10 mouse cellular contexts compared by ENCODE assay signal in the genomic region with DNA sequence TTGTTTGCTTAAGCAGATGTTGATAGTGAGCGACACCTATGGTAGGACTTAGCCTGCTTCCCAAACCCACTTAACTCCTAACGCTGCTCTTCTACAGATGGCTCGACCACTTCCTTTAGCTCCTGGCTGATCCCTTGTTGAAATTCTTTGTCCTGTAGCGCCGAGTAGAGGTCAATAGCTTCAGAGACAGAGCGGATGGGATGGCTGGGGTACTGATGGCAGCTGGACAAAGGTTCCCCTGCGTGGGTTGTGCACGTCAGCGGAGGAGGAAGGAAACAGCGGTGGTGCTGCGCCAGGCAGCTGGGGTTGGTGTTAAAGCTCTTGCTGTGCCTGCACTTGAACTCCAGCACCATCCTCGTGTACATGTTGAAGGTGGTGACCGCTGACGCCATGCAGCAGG. TPM values are rescaled to one million over a fixed set of nuclear protein-coding genes. Genes with fewer than 3 reads are reported as not detected.
DNase-seq lines count a peak whose midpoint lies in the region; ATAC-seq and TF ChIP-seq lines count a peak whose summit lies in the region.
"Had no signal": no experiment of that assay in that cellular context is flagged by ENCODE, and none has a peak within 500 bp of the region (broad histone marks: within the 10 kb centered on the region; RNA-seq: fewer than 3 reads in every experiment).

No protein-coding gene starts in this region.

- no peak overlapping the region for H3K27ac ChIP-seq in kidney, postnatal 0 days
- H3K27ac ChIP-seq in kidney, adult 2 months (ENCODE audit: insufficient read depth, low read depth, low read length) = no peak overlapping the region
- no peak overlapping the region for H3K27ac ChIP-seq in heart, embryonic 16.5 days (ENCODE audit: low read length)
- no peak overlapping the region for H3K27ac ChIP-seq in lung, postnatal 0 days (ENCODE audit: low read length)
- no peak overlapping the region for H3K27ac ChIP-seq in forebrain, postnatal 0 days (ENCODE audit: low read depth, low read length)

- 74% methylated on average over 14 of the region's 14 CpGs for WGBS in kidney, postnatal 0 days
- WGBS in kidney, adult 2 months = 68% methylated on average over 14 of the region's 14 CpGs
- 37% methylated on average over 14 of the region's 14 CpGs for WGBS in heart, embryonic 16.5 days
- 46% methylated on average over 14 of the region's 14 CpGs for WGBS in lung, postnatal 0 days
- WGBS in forebrain, postnatal 0 days = 79% methylated on average over 14 of the region's 14 CpGs

- H3K9me3 ChIP-seq in kidney, postnatal 0 days (replicated peaks; ENCODE audit: low read length) = no peaks in the 10 kb centered on the region
- no peaks in the 10 kb centered on the region for H3K9me3 ChIP-seq in heart, embryonic 16.5 days (replicated peaks; ENCODE audit: control insufficient read depth, low read length)
- no peaks in the 10 kb centered on the region for H3K9me3 ChIP-seq in lung, postnatal 0 days (ENCODE audit: low read length)
- H3K9me3 ChIP-seq in forebrain, postnatal 0 days (ENCODE audit: low read length) = no peaks in the 10 kb centered on the region

- TF ChIP-seq CTCF in kidney, postnatal 0 days (IDR thresholded peaks at IDR 0.05; ENCODE audit: low read depth) = peak; percentile 31
- no peak for TF ChIP-seq CTCF in kidney, adult 2 months (conservative IDR thresholded peaks at IDR 0.05; ENCODE audit: insufficient read depth, insufficient read length, low read depth, low read length)
- peak; percentile 59 for TF ChIP-seq CTCF in lung, postnatal 0 days (IDR thresholded peaks at IDR 0.05)
- no peak for TF ChIP-seq CTCF in forebrain, postnatal 0 days (IDR thresholded peaks at IDR 0.05; ENCODE audit: low read depth)

- no peaks in the 10 kb centered on the region for H3K4me1 ChIP-seq in kidney, postnatal 0 days (replicated peaks; ENCODE audit: insufficient read depth, low read length)
- H3K4me1 ChIP-seq in kidney, adult 2 months (ENCODE audit: control insufficient read depth, insufficient read depth, low read length) = no peaks in the 10 kb centered on the region
- H3K4me1 ChIP-seq in heart, embryonic 16.5 days (ENCODE audit: control insufficient read depth, insufficient read depth, low read length) = peaks cover 13% of the 10 kb centered on the region
- no peaks in the 10 kb centered on the region; the same call in 1 of the 2 replicates for H3K4me1 ChIP-seq in lung, postnatal 0 days (ENCODE audit: insufficient read depth, low read depth, low read length)
- no peaks in the 10 kb centered on the region for H3K4me1 ChIP-seq in forebrain, postnatal 0 days (ENCODE audit: insufficient read depth)

- H3K27me3 ChIP-seq in kidney, postnatal 0 days (ENCODE audit: insufficient read depth, low read length) = no peaks in the 10 kb centered on the region
- H3K27me3 ChIP-seq in kidney, adult 2 months (replicated peaks; ENCODE audit: control insufficient read depth, insufficient read depth, low read length) = no peaks in the 10 kb centered on the region
- no peaks in the 10 kb centered on the region for H3K27me3 ChIP-seq in heart, embryonic 16.5 days (ENCODE audit: control insufficient read depth, insufficient read depth, low read length)
- H3K27me3 ChIP-seq in lung, postnatal 0 days (replicated peaks; ENCODE audit: insufficient read depth, low read length) = no peaks in the 10 kb centered on the region
- no peaks in the 10 kb centered on the region for H3K27me3 ChIP-seq in forebrain, postnatal 0 days (ENCODE audit: insufficient read depth, low read length)

- no peak overlapping the region for H3K4me3 ChIP-seq in kidney, postnatal 0 days (replicated peaks; ENCODE audit: low read depth, low read length)
- H3K4me3 ChIP-seq in kidney, adult 2 months (ENCODE audit: insufficient read depth, low read depth, low read length) = no peak overlapping the region
- no peak overlapping the region for H3K4me3 ChIP-seq in heart, embryonic 16.5 days (ENCODE audit: low read length)
- no peak overlapping the region for H3K4me3 ChIP-seq in lung, postnatal 0 days (ENCODE audit: low read depth, low read length)
- H3K4me3 ChIP-seq in forebrain, postnatal 0 days (ENCODE audit: low read depth, low read length) = no peak overlapping the region

- TF ChIP-seq POLR2A in kidney, adult 2 months (IDR thresholded peaks at IDR 0.05; ENCODE audit: low read depth, low read length) = no peak

- 0 out of 2 replicates have a peak, but pooled peaks cover 4% of the 10 kb centered on the region for H3K36me3 ChIP-seq in kidney, postnatal 0 days (ENCODE audit: insufficient read depth, low read length)
- no peaks in the 10 kb centered on the region for H3K36me3 ChIP-seq in kidney, adult 2 months (ENCODE audit: control insufficient read depth, insufficient read depth, low read length)
- H3K36me3 ChIP-seq in heart, embryonic 16.5 days (ENCODE audit: control insufficient read depth, insufficient read depth) = no peaks in the 10 kb centered on the region; the same call in 1 of the 2 replicates
- no peaks in the 10 kb centered on the region for H3K36me3 ChIP-seq in lung, postnatal 0 days (ENCODE audit: insufficient read depth, low read length)
- peaks cover 52% of the 10 kb centered on the region for H3K36me3 ChIP-seq in forebrain, postnatal 0 days (ENCODE audit: insufficient read depth)

- no peak for ATAC-seq in kidney, postnatal 0 days (replicated peaks; ENCODE audit: low FRiP score, low read depth)
- ATAC-seq in heart, embryonic 16.5 days (replicated peaks; ENCODE audit: extremely low read depth, insufficient read depth, low FRiP score) = 0 out of 2 replicates have a peak, but pooled peaks have one; percentile 15
- ATAC-seq in lung, postnatal 0 days = peak; percentile 53
- ATAC-seq in forebrain, postnatal 0 days = no peak

- no peak overlapping the region for H3K4me2 ChIP-seq in kidney, postnatal 0 days (ENCODE audit: low read length)
- no peak overlapping the region for H3K4me2 ChIP-seq in heart, embryonic 16.5 days (ENCODE audit: low read depth, low read length)
- H3K4me2 ChIP-seq in lung, postnatal 0 days (replicated peaks; ENCODE audit: low read depth, low read length) = no peak overlapping the region
- H3K4me2 ChIP-seq in forebrain, postnatal 0 days (ENCODE audit: low read depth) = no peak overlapping the region
- H3K4me2 ChIP-seq: midbrain, embryonic 11.5 days had no signal

- H3K9ac ChIP-seq in kidney, postnatal 0 days (ENCODE audit: low read depth, low read length) = no peak overlapping the region
- H3K9ac ChIP-seq in heart, embryonic 16.5 days (ENCODE audit: low read length) = no peak overlapping the region
- no peak overlapping the region for H3K9ac ChIP-seq in lung, postnatal 0 days (replicated peaks; ENCODE audit: low read depth)
- H3K9ac ChIP-seq in forebrain, postnatal 0 days = no peak overlapping the region

- peak; percentile 24 for DNase-seq in kidney, postnatal 0 days (ENCODE audit: low spot score)
- no peak for DNase-seq in kidney, adult 2 months
- peak; percentile 47 for DNase-seq in lung, postnatal 0 days (ENCODE audit: low spot score)
- DNase-seq in thymus, postnatal 0 days (ENCODE audit: low spot score) = peak; percentile 65
- no peak for DNase-seq in forebrain, postnatal 0 days
- no peak for DNase-seq in left cerebral cortex, postnatal 10 days (ENCODE audit: extremely low spot score in 1 of 2, low spot score in 2 of 2)
- no peak for DNase-seq in urinary bladder, postnatal 10 days (ENCODE audit: low spot score)

- intact Hi-C loops in left cerebral cortex, postnatal 10 days (cut with DNase I) = loop anchor here (5.0 kb wide), 1 partner anchor 80 kb away; no protein-coding TSS in a partner anchor

- TF ChIP-seq EP300 in lung, postnatal 0 days (IDR thresholded peaks at IDR 0.05) = no peak

RNA-seq across cellular contexts. Expression of a gene that starts 16.8 kb away (rescaled TPM):
- polyA plus RNA-seq in kidney, postnatal 0 days (2015; fragmentation: Nextera tagmentation; extraction: Ambion mirVana) = 0.37 and 0.62 TPM in 2 replicates
- polyA plus RNA-seq in kidney, adult 2 months (2012; rRNA removed) = 0.55 and 1.4 TPM in 2 replicates
- polyA plus RNA-seq in heart, embryonic 16.5 days (2015; fragmentation: Nextera tagmentation; extraction: Ambion mirVana) = 0.64 and 0.66 TPM in 2 replicates
- 2.9 and 5.5 TPM in 2 replicates for polyA plus RNA-seq in lung, postnatal 0 days (2015; fragmentation: Nextera tagmentation; extraction: Ambion mirVana)
- polyA plus RNA-seq in thymus, postnatal 0 days (2015; fragmentation: Nextera tagmentation; extraction: Ambion mirVana) = 0.64 and 0.66 TPM in 2 replicates
- total RNA-seq in forebrain, postnatal 0 days (2014; rRNA removed) = 0.19 and 0.31 TPM in 2 replicates
- 0.34 and 0.46 TPM in 2 replicates for polyA plus RNA-seq in forebrain, postnatal 0 days (2015; fragmentation: Nextera tagmentation; extraction: Ambion mirVana)
- total RNA-seq in left cerebral cortex, postnatal 10 days (2021) = not detected
- total RNA-seq: left cerebral cortex, adult 18-20 months had no signal

RNA-seq across cellular contexts. Expression of a gene that starts 39.5 kb away (rescaled TPM):
- 48.0 and 52.3 TPM in 2 replicates for polyA plus RNA-seq in kidney, postnatal 0 days (2015; fragmentation: Nextera tagmentation; extraction: Ambion mirVana)
- polyA plus RNA-seq in kidney, adult 2 months (2012; rRNA removed) = 71.1 and 82.9 TPM in 2 replicates
- polyA plus RNA-seq in heart, embryonic 16.5 days (2015; fragmentation: Nextera tagmentation; extraction: Ambion mirVana) = 11.9 and 15.1 TPM in 2 replicates
- polyA plus RNA-seq in lung, postnatal 0 days (2015; fragmentation: Nextera tagmentation; extraction: Ambion mirVana) = 16.3 and 16.5 TPM in 2 replicates
- polyA plus RNA-seq in thymus, postnatal 0 days (2015; fragmentation: Nextera tagmentation; extraction: Ambion mirVana) = 22.8 and 25.0 TPM in 2 replicates
- 10.2 and 11.1 TPM in 2 replicates for total RNA-seq in forebrain, postnatal 0 days (2014; rRNA removed)
- polyA plus RNA-seq in forebrain, postnatal 0 days (2015; fragmentation: Nextera tagmentation; extraction: Ambion mirVana) = 6.7 and 8.5 TPM in 2 replicates
- total RNA-seq in left cerebral cortex, postnatal 10 days (2021) = 10 to 100 TPM; 37.8 to 39.5 TPM

RNA-seq across cellular contexts. Expression of a gene that starts 39.5 kb away (rescaled TPM):
- 31.8 and 34.8 TPM in 2 replicates for polyA plus RNA-seq in kidney, postnatal 0 days (2015; fragmentation: Nextera tagmentation; extraction: Ambion mirVana)
- 14.2 and 15.6 TPM in 2 replicates for polyA plus RNA-seq in kidney, adult 2 months (2012; rRNA removed)
- polyA plus RNA-seq in heart, embryonic 16.5 days (2015; fragmentation: Nextera tagmentation; extraction: Ambion mirVana) = 11.0 and 12.2 TPM in 2 replicates
- 5.7 and 6.1 TPM in 2 replicates for polyA plus RNA-seq in lung, postnatal 0 days (2015; fragmentation: Nextera tagmentation; extraction: Ambion mirVana)
- 34.0 and 35.4 TPM in 2 replicates for polyA plus RNA-seq in thymus, postnatal 0 days (2015; fragmentation: Nextera tagmentation; extraction: Ambion mirVana)
- total RNA-seq in forebrain, postnatal 0 days (2014; rRNA removed) = 59.8 and 81.3 TPM in 2 replicates
- 88.3 and 118 TPM in 2 replicates for polyA plus RNA-seq in forebrain, postnatal 0 days (2015; fragmentation: Nextera tagmentation; extraction: Ambion mirVana)
- total RNA-seq in left cerebral cortex, postnatal 10 days (2021) = 10 to 100 TPM; 98.1 TPM

Comparison
In these comparisons a context has a peak if more than half of its experiments do, and no peak if none do; other contexts are left out.
1. DNase-seq: peak in kidney, postnatal 0 days (single experiment), lung, postnatal 0 days (single experiment) and thymus, postnatal 0 days (single experiment); none in kidney, adult 2 months (single experiment), forebrain, postnatal 0 days (single experiment), left cerebral cortex, postnatal 10 days (0 of 2) and urinary bladder, postnatal 10 days (single experiment).
2. CTCF ChIP-seq: peak in kidney, postnatal 0 days (single experiment) and lung, postnatal 0 days (single experiment); none in kidney, adult 2 months (single experiment) and forebrain, postnatal 0 days (single experiment).
3. ATAC-seq: peak in heart, embryonic 16.5 days (single experiment) and lung, postnatal 0 days (single experiment); none in kidney, postnatal 0 days (single experiment) and forebrain, postnatal 0 days (single experiment).